Mouse (Mus musculus) CH12F3 (cell line): ENCODE measurements around the gene Agbl4.

ENCODE experiments used
- in situ Hi-C: fragments of 300-500 bp; cut with MboI; formaldehyde crosslinking; loops from 2 replicates; pipeline ENCODE4 v1.14.3; 2020; ENCODE audit warnings: low sequenced_read_pairs

Agbl4 gene

GRCm38 (mm10) chr4:111638948-111639708 is 1241.7 kb downstream of the Agbl4 start:
- in situ Hi-C loops = loop anchor here (10.0 kb wide), 1 partner anchor 324 kb away; no protein-coding TSS in a partner anchor

GRCm38 (mm10) chr4:111645117-111645830 is 1247.8 kb downstream of the Agbl4 start:
- in situ Hi-C loops = no loop called here

GRCm38 (mm10) chr4:111645831-111646166 is 1248.3 kb downstream of the Agbl4 start:
- in situ Hi-C loops = no loop called here

GRCm38 (mm10) chr4:111653451-111653850 is 1256.0 kb downstream of the Agbl4 start:
- in situ Hi-C loops = no loop called here

- in situ Hi-C loops = no loop called here
Measured at GRCm38 (mm10) chr4:111663730-111664129, 1266.3 kb downstream of the Agbl4 start.

GRCm38 (mm10) chr4:111664146-111664545 is 1266.7 kb downstream of the Agbl4 start:
- in situ Hi-C loops = no loop called here

- in situ Hi-C loops = no loop called here
Measured at GRCm38 (mm10) chr4:111666713-111667112, 1269.3 kb downstream of the Agbl4 start.

- in situ Hi-C loops = no loop called here
Measured at GRCm38 (mm10) chr4:111669369-111669768, 1271.9 kb downstream of the Agbl4 start.

GRCm38 (mm10) chr4:111670566-111671421 is 1273.3 kb downstream of the Agbl4 start:
- in situ Hi-C loops = no loop called here

GRCm38 (mm10) chr4:111671440-111671839 is 1274.0 kb downstream of the Agbl4 start:
- in situ Hi-C loops = no loop called here

- in situ Hi-C loops = no loop called here
Measured at GRCm38 (mm10) chr4:111673904-111674303, 1276.4 kb downstream of the Agbl4 start.

GRCm38 (mm10) chr4:111681926-111682325 is 1284.5 kb downstream of the Agbl4 start:
- in situ Hi-C loops = no loop called here

GRCm38 (mm10) chr4:111682793-111683192 is 1285.3 kb downstream of the Agbl4 start:
- in situ Hi-C loops = no loop called here

- in situ Hi-C loops = no loop called here
Measured at GRCm38 (mm10) chr4:111683843-111684242, 1286.4 kb downstream of the Agbl4 start.

GRCm38 (mm10) chr4:111685951-111686350 is 1288.5 kb downstream of the Agbl4 start:
- in situ Hi-C loops = no loop called here

GRCm38 (mm10) chr4:111686951-111687350 is 1289.5 kb downstream of the Agbl4 start:
- in situ Hi-C loops = no loop called here

- in situ Hi-C loops = no loop called here
Measured at GRCm38 (mm10) chr4:111687613-111688012, 1290.2 kb downstream of the Agbl4 start.

- in situ Hi-C loops = no loop called here
Measured at GRCm38 (mm10) chr4:111691057-111691543, 1293.6 kb downstream of the Agbl4 start.

GRCm38 (mm10) chr4:111701381-111701780 is 1303.9 kb downstream of the Agbl4 start:
- in situ Hi-C loops = no loop called here

GRCm38 (mm10) chr4:111704126-111704525 is 1306.7 kb downstream of the Agbl4 start:
- in situ Hi-C loops = no loop called here

GRCm38 (mm10) chr4:111704975-111705374 is 1307.5 kb downstream of the Agbl4 start:
- in situ Hi-C loops = no loop called here
